Mouse (Mus musculus) megakaryocyte-erythroid progenitor cell, adult 5-6 weeks (primary cell): ENCODE data around the gene Tceanc2. TPM values are rescaled to one million over a fixed set of nuclear protein-coding genes. Genes with fewer than 3 reads are reported as not detected.
A peak's percentile ranks its signal among the peaks of the same experiment; 100 is the strongest.

Experiments
- ATAC-seq: replicated peaks from 2 replicates; pipeline ENCODE4 v1.8.0; 2016; ENCODE audit warnings: mild to moderate bottlenecking, inconsistent platforms; ENCODE audit not compliant: severe bottlenecking, poor library complexity, low FRiP score, low TSS enrichment
- total RNA-seq, 2 experiments: library from RNA; stranded (forward) in 1 of 2; stranded (reverse) in 1 of 2; fragments of 200-1000, 215-1000 nt in 1 of 2; fragments of >200 nt in 1 of 2; fragmentation: Nextera tagmentation in 1 of 2; gene quantifications; 2 replicates each; pipeline ENCODE4 v1.2.3; 2014 to 2017

Gene Tceanc2
- total RNA-seq, 2 experiments from 2014 or later, result 7.1 to 23.5 TPM

DNA sequence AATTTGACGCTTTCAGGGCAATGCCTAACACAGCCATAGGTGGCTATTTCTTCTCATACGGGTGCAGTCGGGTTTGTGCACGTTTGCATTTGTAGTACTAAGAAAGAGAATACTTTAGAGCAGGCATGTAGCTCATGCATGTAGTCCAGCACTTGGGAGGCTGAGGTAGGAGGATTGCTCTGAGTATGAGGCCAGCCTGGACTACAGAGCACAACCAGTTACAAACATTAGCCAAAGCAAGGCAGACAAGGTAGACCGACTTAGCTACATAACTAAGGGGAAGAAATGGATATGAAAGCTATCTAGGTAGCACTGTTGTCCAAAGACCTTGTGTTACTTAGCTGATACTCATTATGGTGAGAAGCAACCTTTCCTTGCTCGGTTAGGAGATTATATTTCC lies 3.0 kb upstream of the Tceanc2 start:
- ATAC-seq, result no peak

DNA sequence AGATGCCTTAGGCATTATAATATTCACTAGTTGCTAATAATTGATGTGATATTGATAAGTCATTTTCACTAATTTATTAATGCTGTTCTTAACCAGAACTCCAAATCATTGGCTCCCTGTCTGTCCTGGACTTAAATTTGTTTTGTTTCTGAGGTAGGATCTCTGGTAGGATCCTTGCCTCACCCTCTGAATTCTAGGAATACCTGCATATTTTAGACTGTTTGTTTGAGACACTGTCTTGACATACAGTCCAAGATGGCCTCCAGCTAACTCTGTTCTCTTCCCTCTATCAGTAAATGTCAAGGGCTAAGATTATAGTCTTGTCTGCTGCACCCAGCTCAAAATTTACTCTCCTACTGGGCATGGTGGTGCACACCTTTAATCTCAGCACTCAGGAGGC lies 1.8 kb upstream of the Tceanc2 start:
- no peak for ATAC-seq

DNA sequence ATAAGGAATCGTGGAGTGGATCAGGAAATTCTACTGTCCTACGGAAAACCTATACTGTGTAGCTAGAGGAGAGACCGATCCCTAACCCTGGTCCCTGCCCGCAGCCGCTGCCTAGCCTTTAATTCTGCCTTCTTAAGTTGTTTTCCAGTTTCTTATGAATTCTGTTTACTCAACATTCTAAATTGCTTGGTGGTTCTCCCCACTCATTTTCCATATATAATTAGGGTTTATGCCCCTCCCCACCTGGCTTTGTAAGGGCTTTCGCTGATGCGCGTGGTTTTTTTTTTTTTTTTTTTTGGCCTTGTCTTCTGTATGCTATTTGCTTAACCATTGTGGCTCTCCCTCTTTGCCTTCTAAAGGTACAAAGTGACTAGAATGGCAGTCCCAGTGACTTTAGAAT lies 645 bp upstream of the Tceanc2 start:
- ATAC-seq, result no peak

DNA sequence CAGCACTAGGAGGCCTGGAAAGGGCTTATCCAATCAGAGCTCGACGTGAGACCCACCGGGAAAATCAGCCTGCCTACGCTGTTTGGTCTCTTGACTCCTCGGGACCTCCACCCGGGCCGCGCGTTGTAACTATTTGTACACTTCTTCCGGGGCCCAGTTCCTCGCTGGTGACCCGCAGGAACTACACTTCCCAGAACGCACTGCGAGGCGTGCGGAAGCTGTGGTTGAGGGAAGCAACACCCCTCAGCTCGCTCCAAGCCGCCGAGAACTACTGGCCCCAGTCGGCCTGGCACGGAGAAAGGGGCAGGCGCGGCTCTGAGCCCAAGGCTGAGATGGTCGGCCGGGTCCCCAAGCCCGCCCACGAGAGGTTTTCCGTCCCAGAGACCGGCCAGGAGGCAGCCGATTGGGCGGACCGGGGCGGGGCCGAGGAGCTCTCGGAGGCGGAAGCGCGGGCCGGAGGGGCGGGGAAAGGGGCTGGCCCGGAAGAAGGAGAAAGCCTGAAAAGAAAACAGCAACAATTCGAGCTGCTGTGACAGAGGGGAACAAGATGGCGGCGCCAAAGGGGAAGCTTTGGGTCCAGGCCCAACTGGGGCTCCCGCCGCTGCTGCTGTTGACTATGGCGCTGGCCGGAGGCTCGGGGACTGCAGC lies 610 bp downstream of the Tceanc2 start, which contains the start of gene Tmem59:
Gene Tmem59 (plus strand): TSS at position 218 of the 648 bp plus-strand sequence.
- peak; percentile 87 for ATAC-seq

DNA sequence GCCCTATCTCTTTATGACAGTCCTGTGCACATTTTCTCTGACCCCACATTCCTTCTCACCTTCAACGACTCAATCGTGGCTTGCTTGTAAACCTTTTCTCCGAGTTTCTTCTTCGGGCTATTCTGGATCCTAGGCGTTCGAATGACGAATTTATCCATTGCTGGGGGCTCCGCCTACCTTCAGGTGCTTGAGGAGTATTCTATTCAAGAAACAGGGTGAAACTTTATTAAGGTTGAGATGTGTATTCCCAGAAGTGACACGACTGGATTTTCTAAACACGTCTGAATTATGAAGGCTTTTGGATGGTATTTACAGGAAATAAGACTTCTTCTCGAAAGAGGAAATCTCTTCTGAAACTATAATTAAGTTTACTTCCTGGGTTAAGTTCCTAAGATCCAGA lies 1.4 kb downstream of the Tceanc2 start:
- ATAC-seq, result no peak

DNA sequence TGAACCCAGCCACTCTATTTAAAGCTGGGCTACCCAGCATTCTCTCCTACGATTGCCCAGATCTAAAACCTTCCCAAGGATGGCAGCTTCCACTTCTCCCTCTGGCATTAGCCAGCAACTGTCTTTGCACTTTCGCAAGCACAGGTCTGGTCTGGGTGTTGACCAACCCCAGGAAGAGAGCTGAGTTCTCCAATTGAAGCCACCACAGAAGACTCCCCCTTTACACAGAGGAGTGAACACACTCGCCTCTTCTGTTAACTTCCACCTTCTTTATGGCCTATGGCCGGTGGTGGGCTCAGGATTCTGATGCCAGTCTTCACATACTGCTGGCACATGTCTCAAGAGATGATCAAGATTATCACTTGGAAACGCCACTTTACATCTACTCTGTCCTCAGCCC lies 11.1 kb downstream of the Tceanc2 start:
- no peak for ATAC-seq

DNA sequence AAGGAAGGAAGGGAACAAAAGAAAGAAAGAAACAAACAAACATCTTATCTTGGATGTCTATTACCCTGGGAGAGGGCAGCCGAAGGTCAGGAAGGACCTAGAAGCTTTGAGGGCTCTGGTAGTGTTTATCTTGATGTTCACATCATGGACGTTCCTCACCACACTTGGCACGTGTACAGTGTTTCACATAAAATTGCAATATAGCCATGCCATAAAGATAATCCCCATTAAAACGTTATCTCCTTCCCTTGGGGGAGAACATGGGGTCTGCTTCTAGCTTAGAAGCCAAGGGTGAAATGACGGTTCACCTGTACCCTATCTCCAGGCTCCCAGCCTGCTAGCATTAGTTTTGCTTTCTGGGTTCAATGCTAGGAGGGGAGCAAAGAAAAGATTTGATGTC lies 12.2 kb downstream of the Tceanc2 start:
- ATAC-seq, result peak; percentile 46; the same call in 1 of the 2 replicates

DNA sequence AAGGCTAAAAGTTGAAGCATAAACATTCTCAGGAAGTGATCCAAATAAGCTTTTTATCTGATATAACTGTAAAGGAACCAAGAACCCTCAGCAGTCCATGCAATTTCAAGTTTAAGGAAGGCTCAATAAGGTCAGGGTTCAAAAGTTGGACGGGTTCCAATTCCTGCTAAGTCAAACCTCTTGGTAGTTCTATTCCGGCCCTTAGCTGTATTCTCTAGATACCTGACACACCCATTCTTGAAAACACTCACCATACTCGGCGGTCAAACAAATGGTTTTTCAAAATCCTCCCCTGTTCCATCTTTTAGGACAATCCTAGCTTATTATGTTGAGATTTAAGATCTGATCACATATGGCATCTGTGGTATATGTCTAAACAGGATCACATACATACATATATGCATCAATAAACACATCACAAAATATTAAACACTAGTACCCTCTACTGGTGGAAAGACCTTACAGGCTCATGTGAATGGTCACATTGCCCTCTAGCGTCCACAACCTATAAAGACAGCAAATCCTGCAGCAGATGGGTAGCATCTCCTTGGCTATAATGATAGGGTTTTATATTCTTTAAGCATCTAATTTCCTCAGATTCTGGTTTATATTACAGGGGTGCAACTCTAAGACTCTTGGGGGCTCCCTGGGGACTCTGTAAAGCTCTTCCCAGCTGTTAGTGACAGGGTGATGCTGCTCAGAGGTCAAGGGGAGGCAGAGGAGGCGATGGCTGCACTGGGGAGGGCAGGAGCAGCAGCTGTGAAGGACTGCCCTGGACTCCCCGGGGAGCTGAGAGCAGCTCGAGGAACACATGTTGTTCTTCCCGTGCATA lies 14.9 kb downstream of the Tceanc2 start:
- peak; percentile 86 for ATAC-seq

DNA sequence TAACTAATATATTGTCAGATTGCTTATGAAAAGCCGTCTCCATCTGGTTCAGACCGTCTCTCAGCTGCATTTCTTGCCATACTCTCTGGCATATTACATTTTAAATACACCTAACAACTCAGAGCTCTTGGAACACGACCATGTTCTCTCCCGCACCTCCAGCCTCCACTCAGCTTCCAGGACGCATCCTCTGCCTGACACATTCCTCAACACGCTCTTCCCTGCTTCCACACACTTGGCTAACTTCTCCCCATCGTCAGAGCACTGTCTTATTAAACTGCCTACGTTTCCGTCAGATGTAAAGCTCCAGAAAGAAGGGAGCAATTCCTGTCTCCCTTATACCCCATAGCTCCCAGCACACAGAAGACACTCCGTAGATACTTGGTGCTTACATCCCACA lies 15.6 kb downstream of the Tceanc2 start:
- ATAC-seq, result no peak

DNA sequence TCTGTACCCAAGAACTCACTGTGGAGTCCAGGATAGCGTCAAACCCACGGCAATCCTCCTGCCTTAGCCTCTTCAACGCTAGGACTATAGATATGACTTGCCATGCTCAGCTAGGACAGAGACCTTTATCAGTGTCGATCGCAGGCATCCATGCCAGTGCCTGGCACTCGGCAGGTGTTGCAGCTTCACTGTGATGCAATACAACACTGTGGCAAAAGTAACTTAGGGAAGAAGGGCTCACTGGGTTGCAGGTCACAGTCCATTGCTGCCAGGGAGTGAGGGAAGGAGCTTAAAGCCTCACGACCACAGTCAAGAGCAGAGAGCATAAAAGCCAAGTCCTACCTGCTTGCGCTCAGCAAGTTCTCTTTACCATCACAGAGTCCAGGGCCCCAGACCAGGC lies 18.7 kb downstream of the Tceanc2 start:
- ATAC-seq, result no peak

DNA sequence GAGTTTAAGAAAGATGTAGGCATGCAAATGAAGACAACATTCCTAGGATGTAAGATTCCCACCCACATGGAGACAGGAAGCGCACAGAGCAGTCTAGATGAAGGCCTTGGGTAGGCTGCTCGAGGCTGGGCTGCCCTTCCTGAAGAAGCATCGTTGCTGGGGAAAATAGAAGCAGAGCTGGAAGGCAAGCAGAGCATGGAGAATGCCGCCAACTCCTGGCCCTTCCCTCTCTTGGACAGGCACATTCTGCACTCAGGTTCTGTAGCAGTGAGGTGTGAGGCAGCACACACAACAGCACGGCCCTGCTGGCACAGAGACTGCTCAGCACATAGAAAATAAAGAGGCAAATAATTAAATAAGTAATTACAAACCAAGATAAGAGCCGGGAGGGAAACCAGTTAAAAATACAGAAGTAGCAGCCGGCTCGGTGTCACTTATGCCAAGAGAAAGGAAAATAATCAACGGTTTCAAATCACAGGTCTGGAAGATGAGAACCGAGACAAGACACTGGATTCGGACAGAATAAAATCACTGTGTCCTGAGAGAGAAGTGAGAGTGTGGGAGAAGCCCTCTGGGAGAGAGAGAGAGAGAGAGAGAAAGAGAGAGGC lies 19.6 kb downstream of the Tceanc2 start:
- ATAC-seq, result no peak

DNA sequence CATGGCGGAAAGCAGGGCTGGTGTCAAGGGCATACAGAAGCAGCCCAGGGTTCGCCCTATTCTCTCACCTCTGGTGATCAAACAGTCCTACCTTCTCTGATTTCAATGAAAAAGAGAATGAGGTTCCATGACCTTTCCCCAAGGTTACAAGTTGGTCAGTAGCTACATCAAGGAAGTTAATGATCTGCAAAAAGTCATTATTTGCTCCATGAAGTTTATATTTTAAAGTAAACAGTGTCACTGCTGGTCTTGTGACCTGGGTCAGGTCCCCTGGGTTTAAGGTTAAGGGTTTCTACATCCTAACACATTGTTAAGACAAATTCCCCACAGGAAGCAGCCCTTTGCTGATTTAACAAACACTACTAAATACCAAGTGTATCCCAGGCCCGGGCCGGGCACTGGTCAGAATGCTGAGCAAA lies 21.9 kb downstream of the Tceanc2 start:
- ATAC-seq, result no peak

DNA sequence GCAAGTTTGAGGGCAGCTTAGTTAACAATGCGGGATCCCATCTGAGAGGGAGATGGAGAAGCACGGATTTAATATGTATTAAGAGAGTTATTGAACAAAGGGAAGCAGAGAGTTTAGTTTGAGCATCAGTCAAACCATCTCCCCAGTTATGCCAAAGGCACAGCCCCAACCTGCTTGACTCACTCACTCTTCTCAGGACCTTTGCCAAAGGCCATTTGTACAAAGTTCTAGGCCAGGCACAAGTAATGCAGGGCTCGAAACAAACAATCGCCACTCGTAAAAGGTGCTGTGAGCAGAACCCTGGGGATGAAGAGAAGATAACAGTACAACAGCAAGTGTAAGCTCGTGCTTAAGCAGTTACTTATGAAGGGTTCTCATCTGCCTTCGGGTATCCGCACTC lies 26.3 kb downstream of the Tceanc2 start:
- ATAC-seq, result no peak

DNA sequence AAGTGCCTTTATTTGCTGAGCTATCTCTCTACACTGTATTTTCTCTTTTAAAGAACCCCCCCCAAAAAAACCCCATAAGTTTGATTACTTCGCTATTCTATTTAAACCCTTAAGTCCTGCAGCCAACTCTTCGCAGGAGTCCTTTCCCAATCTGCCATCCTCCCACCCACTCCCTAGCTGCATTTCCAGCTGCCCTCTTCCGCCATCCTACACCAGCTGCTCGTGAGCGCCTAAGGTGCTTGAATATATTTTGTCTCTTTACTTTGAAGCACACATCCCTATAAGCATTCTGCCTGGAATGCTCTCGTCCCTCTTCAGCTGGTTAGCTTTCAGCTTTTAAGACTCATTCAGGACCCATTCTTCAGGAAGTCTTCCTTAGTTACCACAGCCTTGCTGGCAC lies 27.9 kb downstream of the Tceanc2 start:
- ATAC-seq, result no peak

DNA sequence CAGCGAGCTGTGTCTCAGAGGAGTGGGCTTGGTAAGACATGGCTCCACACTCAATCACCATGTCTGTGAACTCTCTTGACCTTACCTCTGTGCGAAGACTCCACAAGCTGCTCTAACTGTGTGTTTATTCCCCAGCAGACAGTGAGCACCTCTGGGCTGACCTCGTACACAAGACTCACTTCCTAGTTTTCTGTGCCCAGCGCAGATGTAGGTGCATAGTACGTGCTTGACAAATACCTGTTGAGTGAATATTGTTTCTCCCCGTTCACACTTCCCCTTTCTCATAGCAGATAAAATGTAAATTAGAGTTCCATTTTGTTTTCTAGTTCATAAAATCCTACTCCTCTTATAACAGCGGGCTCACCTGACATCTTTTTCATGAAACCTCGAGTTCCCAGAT lies 35.4 kb downstream of the Tceanc2 start:
- ATAC-seq, result no peak

DNA sequence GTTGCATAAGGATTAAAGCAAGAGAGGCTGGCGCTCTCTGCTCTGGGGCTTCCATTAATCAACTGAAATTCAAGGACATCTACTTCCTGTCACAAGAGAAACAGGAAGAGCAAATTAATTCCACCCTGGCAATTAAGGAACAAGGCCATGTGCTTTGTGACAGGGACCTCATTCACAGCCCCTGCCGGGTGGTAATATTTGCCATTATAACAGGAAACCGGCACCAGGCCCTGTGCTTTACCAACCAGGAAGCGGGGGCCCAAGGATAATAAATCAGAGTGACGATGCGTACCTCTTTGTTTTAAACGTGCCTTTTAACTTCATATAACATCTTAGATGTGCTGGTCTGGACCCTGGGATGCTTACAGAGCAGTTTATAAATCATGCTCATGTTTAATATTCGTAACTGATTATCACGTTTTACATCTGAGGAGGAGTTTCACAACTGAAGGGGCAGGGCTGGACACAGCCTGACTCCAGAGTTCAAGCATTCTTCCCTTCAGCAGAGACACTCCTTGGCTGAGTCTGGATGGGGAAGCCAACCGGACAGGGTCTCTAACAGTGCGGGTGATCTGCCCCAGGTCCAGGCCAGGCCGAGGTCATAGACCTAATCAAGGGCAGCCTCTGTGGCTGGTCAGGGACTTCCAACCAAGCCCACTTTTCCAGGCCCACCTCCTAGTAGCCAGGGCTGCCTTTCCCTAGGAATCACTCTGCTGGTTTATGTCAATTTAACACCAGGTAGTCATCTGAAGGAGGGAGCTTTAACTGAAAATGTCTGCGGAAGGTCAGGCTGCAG lies 38.9 kb downstream of the Tceanc2 start:
- no peak for ATAC-seq

DNA sequence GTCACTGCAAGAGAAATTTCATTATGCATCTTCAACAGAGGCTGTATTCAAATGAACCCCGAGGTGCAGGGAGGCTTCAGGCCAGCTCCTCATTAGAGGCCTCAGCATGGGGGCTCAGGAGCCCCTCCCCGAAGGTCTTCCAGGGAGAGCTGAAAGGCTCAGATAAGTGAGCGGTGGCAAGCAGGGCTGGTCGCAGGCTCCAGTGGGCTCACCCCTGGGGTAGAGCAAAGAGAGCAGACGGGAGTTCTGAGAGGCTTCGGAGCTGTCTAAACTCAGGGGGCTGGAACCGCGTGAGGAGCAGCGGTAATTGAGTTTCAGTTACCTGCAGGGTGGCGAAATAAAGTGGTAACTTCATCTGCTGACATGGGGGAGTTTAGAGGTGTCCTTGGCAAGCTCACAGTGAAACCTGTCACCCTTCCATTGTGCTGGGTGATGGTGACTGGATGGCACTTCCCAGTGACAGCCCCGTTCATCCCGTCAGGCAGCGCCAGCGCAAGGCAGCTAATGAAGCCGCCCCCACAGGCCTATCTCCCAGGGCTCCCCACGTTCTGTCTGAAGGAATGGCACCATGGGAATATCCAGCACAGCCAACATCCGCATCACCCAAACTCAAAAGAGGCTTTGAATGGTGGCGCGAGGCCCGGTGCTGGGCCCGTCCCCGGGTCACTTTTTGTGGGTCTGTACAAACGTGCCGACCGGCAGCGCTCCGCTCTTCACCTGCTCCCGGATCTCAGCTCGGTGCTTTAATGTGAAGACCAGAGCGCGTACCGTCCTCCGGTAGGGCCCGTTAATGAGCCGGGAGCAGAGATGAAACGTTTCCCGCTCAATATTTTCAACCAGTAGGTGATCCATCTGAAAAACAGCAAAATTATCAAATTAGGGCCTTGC lies 39.7 kb downstream of the Tceanc2 start:
- no peak for ATAC-seq

DNA sequence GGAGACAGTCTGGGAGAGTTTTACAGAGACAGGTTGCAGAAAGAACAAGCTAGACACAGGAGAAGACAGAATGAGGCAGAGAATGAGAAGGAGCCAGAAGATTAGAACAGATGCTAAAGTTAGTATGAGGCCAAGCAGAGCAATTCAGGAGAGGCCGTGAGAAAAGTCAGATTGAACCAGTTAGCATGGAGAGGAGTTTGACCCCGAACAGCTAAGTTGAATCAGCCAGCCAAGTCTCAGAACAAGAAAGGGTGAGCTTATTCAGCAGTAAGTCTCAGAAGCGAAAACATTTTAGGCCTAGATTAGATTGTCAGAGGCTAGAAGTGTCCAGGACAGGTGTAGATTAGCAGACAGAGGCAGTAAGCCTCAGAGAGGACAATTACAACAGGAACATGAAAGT lies 42.4 kb downstream of the Tceanc2 start:
- ATAC-seq, result no peak

DNA sequence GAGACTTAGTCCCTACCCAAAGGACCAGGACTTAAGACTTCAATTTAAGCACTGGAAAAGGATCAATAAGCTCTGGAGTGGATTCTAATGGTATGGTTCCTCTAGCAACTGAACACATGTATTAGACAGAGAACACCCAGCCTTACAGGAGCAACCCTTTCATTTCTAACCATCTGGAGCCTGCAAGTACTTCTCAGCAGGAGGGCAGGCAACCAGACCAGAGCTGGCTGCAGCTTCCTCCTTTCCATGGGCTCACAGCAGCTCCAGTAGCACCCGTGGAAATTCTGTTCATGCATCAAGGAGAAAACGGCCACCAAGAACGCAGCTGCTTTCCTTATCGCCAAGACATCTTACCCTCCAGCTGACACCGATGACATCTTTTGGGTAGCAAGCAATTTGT lies 43.3 kb downstream of the Tceanc2 start:
- no peak for ATAC-seq
